Mouse (Mus musculus) heart, adult 2 months (tissue): ENCODE results near the gene Sys1. TPM values are rescaled to one million over a fixed set of nuclear protein-coding genes. Genes with fewer than 3 reads are reported as not detected.

Source experiments
- DNase-seq, 2 experiments: peaks; one replicate each; pipeline ENCODE4 v3.0.0; 2021
- H3K27ac ChIP-seq: fragments of 200-600 bp; 2 replicates; pipeline ENCODE4 v1.8.1; 2022
- H3K27me3 ChIP-seq: fragments of 200-500 bp; 2 replicates; pipeline ENCODE4 v1.6.1; 2012; ENCODE audit warnings: mild to moderate bottlenecking, low read length, inconsistent platforms, mixed read lengths; ENCODE audit not compliant: control insufficient read depth, insufficient read depth
- H3K36me3 ChIP-seq: fragments of 200-500 bp; 2 replicates; pipeline ENCODE4 v1.6.1; 2012; ENCODE audit warnings: low read length, inconsistent platforms; ENCODE audit not compliant: control insufficient read depth, insufficient read depth
- H3K4me1 ChIP-seq: fragments of 200-500 bp; 2 replicates; pipeline ENCODE4 v1.6.1; 2011; ENCODE audit warnings: low read length; ENCODE audit not compliant: control insufficient read depth, insufficient read depth
- H3K4me3 ChIP-seq: fragments of 200-600 bp; 2 replicates; pipeline ENCODE4 v1.8.1; 2022
- H3K79me2 ChIP-seq: fragments of 200-500 bp; replicated peaks from 2 replicates; pipeline ENCODE4 v1.6.1; 2012; ENCODE audit warnings: mild to moderate bottlenecking, inconsistent platforms, low read length, moderate library complexity, mixed read lengths; ENCODE audit not compliant: control insufficient read depth, insufficient read depth
- H3K9ac ChIP-seq: fragments of 200-500 bp; 2 replicates; pipeline ENCODE4 v1.6.1; 2012; ENCODE audit warnings: low read depth, mild to moderate bottlenecking, control low read depth, inconsistent platforms, low read length, mixed read lengths
- CTCF ChIP-seq: fragments of 200-600 bp; IDR thresholded peaks from 2 replicates; pipeline ENCODE4 v1.8.1; 2022; ENCODE audit warnings: antibody characterized with exemption, mild to moderate bottlenecking, moderate library complexity
- EP300 ChIP-seq: fragments of 200-500 bp; IDR thresholded peaks from 2 replicates; pipeline ENCODE4 v1.6.1; 2011; ENCODE audit warnings: low read depth, low read length, control low read depth; ENCODE audit not compliant: insufficient read depth
- POLR2A ChIP-seq: fragments of 200-500 bp; IDR thresholded peaks from 2 replicates; pipeline ENCODE4 v1.6.1; 2011; ENCODE audit warnings: mild to moderate bottlenecking, low read depth, low read length, control low read depth; ENCODE audit not compliant: insufficient read depth
- WGBS: fragments of 180-500 bp; shearing (Covaris S2); methylation state at CpG from one replicate; pipeline ENCODE4 v1.1.7; 2018; 5-methylcytosine and 5-hydroxymethylcytosine counted together
- intact Hi-C: fragments of 180-260 bp; cut with DNase I; formaldehyde crosslinking; loops from one replicate; pipeline ENCODE4 v1.15.1; 2025
- polyA plus RNA-seq: library from polyadenylated mRNA; depleted of rRNA; stranded (reverse); fragments of >200 nt; gene quantifications from 2 replicates; pipeline ENCODE4 v1.2.3, GENCODE M21; 2012
- total RNA-seq, 2 experiments: library from RNA; stranded (reverse); gene quantifications; 2 replicates each; pipeline ENCODE4 v1.2.3; 2021

Gene Sys1
- total and polyA plus RNA-seq, 3 experiments, result 21.1 to 55.0 (median 26.4) TPM

DNA sequence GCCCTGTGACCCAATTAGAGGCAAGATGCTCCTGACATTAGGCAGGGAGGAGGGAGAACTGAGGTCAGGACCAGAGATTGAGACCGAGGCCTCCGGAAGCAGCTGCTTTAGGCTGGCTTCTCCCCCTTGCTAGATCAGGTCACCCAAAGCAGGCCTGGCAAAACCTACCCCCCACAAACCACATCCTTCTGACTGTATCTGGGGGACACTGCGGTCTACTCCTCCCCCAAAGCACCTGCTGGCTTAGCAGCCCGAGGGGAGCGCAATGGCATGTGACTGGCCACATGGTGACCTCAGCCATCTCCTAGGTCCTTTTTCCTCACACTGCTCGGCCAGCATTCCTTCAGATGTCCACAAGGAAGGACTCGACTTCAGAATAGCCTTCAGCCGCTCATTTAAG lies 15.6 kb upstream of the Sys1 start:
- peak in 1 of 2 experiments; percentile 57 for DNase-seq
- peaks cover 4% of the 10 kb centered on the region; the same call in 1 of the 2 replicates for H3K4me1 ChIP-seq
- H3K9ac ChIP-seq, result no peak overlapping the region

DNA sequence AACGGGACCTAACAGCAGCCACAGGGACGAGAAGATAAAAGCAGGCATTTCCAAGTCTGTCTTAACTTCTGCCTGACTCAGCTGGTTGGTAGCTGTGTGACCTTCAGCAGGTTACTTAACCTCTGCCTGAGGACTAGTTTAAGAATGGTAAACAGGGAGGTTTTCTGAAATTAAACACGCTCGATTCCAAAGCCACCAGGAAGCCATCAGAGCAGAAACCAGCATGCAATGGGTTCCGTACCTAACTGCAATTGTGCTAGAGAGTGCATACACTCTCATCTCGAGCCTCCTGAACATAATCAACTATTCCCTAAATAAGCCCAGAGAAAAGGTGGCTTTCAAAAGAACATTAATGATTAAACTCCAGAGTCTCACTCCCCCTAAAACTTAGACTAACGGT lies 15.0 kb upstream of the Sys1 start:
- intact Hi-C loops, result no loop called here
- H3K27ac ChIP-seq, result peak overlapping the region; percentile 78; the same call in 1 of the 2 replicates
- peaks cover 4% of the 10 kb centered on the region; the same call in 1 of the 2 replicates for H3K4me1 ChIP-seq
- H3K9ac ChIP-seq, result no peak overlapping the region; the same call in 1 of the 2 replicates
- 67% methylated on average over 7 of the region's 7 CpGs for WGBS
- no peaks in the 10 kb centered on the region for H3K36me3 ChIP-seq
- no peak for DNase-seq
- TF ChIP-seq POLR2A (no peak), CTCF (no peak), EP300 (no peak)
- H3K27me3 ChIP-seq, result no peaks in the 10 kb centered on the region
- H3K79me2 ChIP-seq, result no peaks in the 10 kb centered on the region
- peak overlapping the region; percentile 58 for H3K4me3 ChIP-seq

More for the DNA sequence above, 15.6 kb upstream of the Sys1 start:
- 65% methylated on average over 8 of the region's 8 CpGs for WGBS
- Histone ChIP-seq H3K27me3 (no peaks in the 10 kb centered on the region), H3K4me3 (no peak overlapping the region), H3K79me2 (no peaks in the 10 kb centered on the region), H3K27ac (no peak overlapping the region), H3K36me3 (no peaks in the 10 kb centered on the region)
- TF ChIP-seq CTCF, result no peak
- TF ChIP-seq POLR2A, result no peak
- TF ChIP-seq EP300, result no peak
- intact Hi-C loops, result no loop called here

DNA sequence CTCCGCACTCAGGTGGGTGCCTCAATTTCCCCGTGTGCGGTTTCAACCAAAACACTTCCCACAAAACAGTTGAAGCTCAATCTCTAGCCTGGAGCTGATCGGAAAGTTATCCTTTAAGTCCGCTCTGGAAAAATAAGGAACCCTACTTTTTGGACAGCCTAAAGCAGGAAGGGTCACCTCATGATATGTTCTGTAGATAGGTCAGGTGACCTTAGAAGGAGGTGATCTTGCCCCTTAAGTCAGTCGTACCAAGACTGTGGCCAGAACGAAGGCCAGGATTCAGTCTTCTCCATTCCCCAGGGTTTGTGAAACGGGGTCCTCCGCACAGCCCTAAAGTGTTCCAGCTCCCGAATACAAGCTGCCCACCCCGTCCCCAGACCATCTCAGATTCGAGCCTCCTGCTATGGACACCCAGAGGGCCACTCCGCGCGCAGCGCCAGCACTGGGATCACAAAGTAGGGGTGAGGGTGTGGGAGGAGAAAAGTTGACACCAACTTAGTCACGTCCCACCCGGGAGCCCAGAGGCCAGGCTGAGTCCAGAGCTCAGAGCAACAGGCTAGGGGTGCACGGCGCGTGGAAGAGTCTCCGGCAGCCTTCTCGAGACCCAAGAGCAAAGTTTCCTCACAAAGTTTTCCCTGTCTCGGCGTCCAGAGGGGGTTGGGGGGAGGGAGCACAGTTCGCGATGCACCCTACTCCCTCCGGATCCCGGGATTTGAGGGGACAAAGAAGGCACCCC lies 14.3 kb upstream of the Sys1 start:
- no peak for TF ChIP-seq CTCF
- no peak for TF ChIP-seq POLR2A
- no peak for TF ChIP-seq EP300

DNA sequence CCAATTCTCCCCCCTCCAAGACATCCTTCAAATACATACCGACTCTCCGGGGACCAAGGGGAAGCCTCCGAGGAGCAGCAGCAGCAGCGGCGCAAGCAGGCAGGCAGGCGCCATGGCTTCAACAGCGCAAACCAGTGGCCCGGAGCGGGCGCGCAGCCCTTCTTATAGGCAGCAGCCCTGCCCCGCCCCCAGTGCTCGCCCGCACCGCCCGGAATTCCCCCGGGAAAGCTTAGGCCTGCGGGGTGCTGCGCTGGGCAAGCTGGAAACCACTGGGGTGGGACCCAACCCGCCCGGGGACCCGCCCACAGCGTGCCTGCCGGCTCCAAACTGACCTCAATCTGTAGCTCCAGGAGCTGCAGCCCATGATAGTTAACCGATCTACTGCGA lies 13.7 kb upstream of the Sys1 start:
- peak; percentile 88 for TF ChIP-seq POLR2A
- peak; percentile 52 for TF ChIP-seq CTCF
- no peak for TF ChIP-seq EP300
- 1% methylated on average over 26 of the region's 26 CpGs for WGBS
- no peaks in the 10 kb centered on the region for H3K27me3 ChIP-seq
- no peaks in the 10 kb centered on the region for H3K36me3 ChIP-seq
- H3K9ac ChIP-seq, result peak overlapping the region; percentile 82
- no peaks in the 10 kb centered on the region for H3K79me2 ChIP-seq
- peak overlapping the region; percentile 78 for H3K27ac ChIP-seq
- peak; percentile 90 to 91 for DNase-seq
- intact Hi-C loops, result no loop called here
- peak overlapping the region; percentile 58 for H3K4me3 ChIP-seq
- H3K4me1 ChIP-seq, result peaks cover 3% of the 10 kb centered on the region; the same call in 1 of the 2 replicates

More for the DNA sequence above, 14.3 kb upstream of the Sys1 start:
- Histone ChIP-seq H3K79me2 (no peaks in the 10 kb centered on the region), H3K27me3 (no peaks in the 10 kb centered on the region), H3K9ac (peak overlapping the region; percentile 82), H3K36me3 (no peaks in the 10 kb centered on the region), H3K4me3 (peak overlapping the region; percentile 58), H3K27ac (peak overlapping the region; percentile 78), H3K4me1 (peaks cover 3% of the 10 kb centered on the region; the same call in 1 of the 2 replicates)
- intact Hi-C loops, result no loop called here
- DNase-seq, result peak; percentile 62 to 71
- WGBS, result 8% methylated on average over 29 of the region's 29 CpGs

DNA sequence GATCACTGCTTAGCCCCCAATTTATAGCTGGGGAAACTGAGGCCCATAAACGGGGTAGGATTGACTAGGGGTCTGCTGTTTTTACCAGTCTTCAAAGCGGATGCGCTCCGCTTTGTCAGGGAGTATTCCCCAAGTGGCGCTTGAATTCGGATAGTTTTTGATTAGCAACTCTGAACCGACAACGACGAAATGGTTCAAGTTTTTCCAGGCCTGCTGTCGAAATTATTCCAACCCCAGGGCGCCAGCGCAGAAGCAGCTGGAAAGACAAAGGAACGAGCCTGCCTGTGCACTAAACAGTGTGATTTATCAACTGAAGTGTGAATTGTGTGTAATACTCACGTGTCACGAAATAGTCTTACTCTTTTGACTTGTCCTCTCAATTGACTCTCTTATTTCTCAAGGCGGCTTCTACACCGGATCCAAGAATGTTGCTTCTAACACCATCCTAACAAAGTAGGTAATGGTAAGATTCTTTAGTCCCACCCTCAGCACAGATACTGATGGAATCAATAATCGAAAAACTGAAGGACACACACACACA lies 13.2 kb upstream of the Sys1 start, which contains the start of gene Sdc4:
TSS of gene Sdc4 (minus strand) at position 428 of the 541 bp plus-strand sequence.
- TF ChIP-seq POLR2A (no peak), CTCF (no peak), EP300 (no peak)
- H3K79me2 ChIP-seq, result no peaks in the 10 kb centered on the region
- peak within 1 kb of the TSS; percentile 82 for H3K9ac ChIP-seq
- peaks cover 1% of the 10 kb centered on the region; the same call in 1 of the 2 replicates for H3K4me1 ChIP-seq
- WGBS, result 19% methylated on average over 18 of the region's 18 CpGs
- no peaks in the 10 kb centered on the region for H3K27me3 ChIP-seq
- DNase-seq, result no peak
- peak within 1 kb of the TSS; percentile 58 for H3K4me3 ChIP-seq
- no peaks in the 10 kb centered on the region for H3K36me3 ChIP-seq
- intact Hi-C loops, result no loop called here
- H3K27ac ChIP-seq, result peak within 1 kb of the TSS; percentile 78

DNA sequence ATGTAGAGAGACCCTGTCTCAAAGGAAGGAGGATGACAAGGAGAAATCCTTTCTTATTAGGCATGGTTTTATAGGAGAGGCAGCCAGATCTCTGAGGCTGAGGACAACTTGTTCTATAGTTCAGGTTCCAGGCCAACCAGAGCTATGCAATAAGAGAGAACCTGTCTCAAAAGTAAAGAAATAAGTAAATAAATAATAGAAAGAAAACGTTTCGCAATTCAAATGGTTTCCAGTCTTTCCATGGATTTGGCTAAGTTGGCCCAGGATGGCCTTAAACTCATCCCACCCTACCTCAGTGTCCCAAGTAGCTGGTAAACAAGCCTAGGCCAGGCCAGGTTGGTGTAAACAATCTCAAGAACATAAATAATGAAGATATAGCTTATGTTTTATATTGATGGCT lies 12.1 kb upstream of the Sys1 start:
- DNase-seq, result no peak
- TF ChIP-seq CTCF, result no peak
- no peak for TF ChIP-seq POLR2A
- no peak for TF ChIP-seq EP300
- Histone ChIP-seq H3K79me2 (no peaks in the 10 kb centered on the region), H3K27me3 (no peaks in the 10 kb centered on the region), H3K4me1 (no peaks in the 10 kb centered on the region; the same call in none of the 2 replicates), H3K36me3 (no peaks in the 10 kb centered on the region), H3K9ac (no peak overlapping the region), H3K27ac (no peak overlapping the region), H3K4me3 (no peak overlapping the region)
- intact Hi-C loops, result no loop called here
- WGBS, result 86% methylated on average over 2 of the region's 2 CpGs
